Mouse (Mus musculus) testis, adult 2 months (tissue): ENCODE results near the gene Zfp365.

Source experiments
- CTCF ChIP-seq: fragments of 200-500 bp; IDR thresholded peaks from 2 replicates; pipeline ENCODE4 v1.5.1; 2012; ENCODE audit warnings: low read depth, mild to moderate bottlenecking, inconsistent platforms, low read length, moderate library complexity; ENCODE audit not compliant: control insufficient read depth, insufficient read depth, insufficient replicate concordance
- POLR2A ChIP-seq: fragments of 200-500 bp; IDR thresholded peaks from 2 replicates; pipeline ENCODE4 v1.6.1; 2012; ENCODE audit warnings: low read depth, mild to moderate bottlenecking, inconsistent platforms, low read length, moderate library complexity; ENCODE audit not compliant: control insufficient read depth

DNA sequence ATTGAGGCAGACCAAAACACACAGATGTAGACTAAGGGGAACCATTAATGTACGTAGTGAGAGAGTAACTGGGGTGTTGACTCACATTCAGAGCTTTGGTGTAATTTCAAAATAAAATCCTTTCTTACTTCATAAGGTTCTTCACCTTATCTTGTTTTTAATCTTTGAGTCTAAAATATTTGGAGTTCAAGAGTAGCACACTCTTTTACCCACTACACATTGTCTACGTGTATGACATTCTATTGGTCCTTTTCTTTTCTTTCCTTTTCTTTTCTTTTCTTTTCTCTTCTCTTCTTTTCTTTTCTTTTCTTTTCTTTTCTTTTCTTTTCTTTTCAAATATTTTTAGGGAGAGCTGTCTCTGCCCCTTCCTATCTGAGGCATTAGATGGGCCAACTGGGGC is 43.5 kb upstream of the Zfp365 start:
- TF ChIP-seq POLR2A (no peak), CTCF (no peak)
